Mouse (Mus musculus) testis, adult 2 months (tissue): ENCODE results near the gene Tpx2. TPM values are rescaled to one million over a fixed set of nuclear protein-coding genes. Genes with fewer than 3 reads are reported as not detected.
A peak's percentile ranks its signal among the peaks of the same experiment; 100 is the strongest.

Source experiments
- H3K27ac ChIP-seq: fragments of 200-500 bp; 2 replicates; pipeline ENCODE4 v1.5.1; 2012; ENCODE audit warnings: low read depth, low read length; ENCODE audit not compliant: control insufficient read depth, insufficient read depth
- H3K27me3 ChIP-seq: fragments of 200-500 bp; 2 replicates; pipeline ENCODE4 v1.6.1; 2012; ENCODE audit warnings: mild to moderate bottlenecking, low read length, moderate library complexity; ENCODE audit not compliant: control insufficient read depth, insufficient read depth
- H3K36me3 ChIP-seq: fragments of 200-500 bp; 2 replicates; pipeline ENCODE4 v1.6.1; 2012; ENCODE audit warnings: mild to moderate bottlenecking, low read length; ENCODE audit not compliant: control insufficient read depth, insufficient read depth
- H3K4me1 ChIP-seq: fragments of 200-500 bp; 2 replicates; pipeline ENCODE4 v1.6.1; 2012; ENCODE audit warnings: low read length; ENCODE audit not compliant: control insufficient read depth, insufficient read depth
- H3K4me3 ChIP-seq: fragments of 200-500 bp; 2 replicates; pipeline ENCODE4 v1.5.1; 2012; ENCODE audit warnings: low read depth, mild to moderate bottlenecking, low read length, moderate library complexity, mixed read lengths; ENCODE audit not compliant: control insufficient read depth
- CTCF ChIP-seq: fragments of 200-500 bp; IDR thresholded peaks from 2 replicates; pipeline ENCODE4 v1.5.1; 2012; ENCODE audit warnings: low read depth, mild to moderate bottlenecking, inconsistent platforms, low read length, moderate library complexity; ENCODE audit not compliant: control insufficient read depth, insufficient read depth, insufficient replicate concordance
- POLR2A ChIP-seq: fragments of 200-500 bp; IDR thresholded peaks from 2 replicates; pipeline ENCODE4 v1.6.1; 2012; ENCODE audit warnings: low read depth, mild to moderate bottlenecking, inconsistent platforms, low read length, moderate library complexity; ENCODE audit not compliant: control insufficient read depth
- polyA plus RNA-seq: library from polyadenylated mRNA; depleted of rRNA; stranded (reverse); fragments of >200 nt; gene quantifications from 2 replicates; pipeline ENCODE4 v1.2.3, GENCODE M21; 2012

The Tpx2 gene
- polyA plus RNA-seq, 1 experiment = 9.0 TPM

GRCm38 (mm10) chr2:152827321-152828010, 20.3 kb upstream of the Tpx2 start:
- TF ChIP-seq CTCF = no peak
- no peak for TF ChIP-seq POLR2A
- Histone ChIP-seq H3K27me3 (no peaks in the 10 kb centered on the region), H3K4me1 (peaks cover 10% of the 10 kb centered on the region), H3K36me3 (peaks cover 1% of the 10 kb centered on the region), H3K27ac (no peak overlapping the region), H3K4me3 (peak overlapping the region; percentile 76)

- no peak for TF ChIP-seq CTCF
- TF ChIP-seq POLR2A = no peak
- H3K4me1 ChIP-seq = peaks cover 10% of the 10 kb centered on the region
- H3K27ac ChIP-seq = peak overlapping the region; percentile 33; the same call in 1 of the 2 replicates
- peaks cover 1% of the 10 kb centered on the region for H3K36me3 ChIP-seq
- no peaks in the 10 kb centered on the region for H3K27me3 ChIP-seq
- peak overlapping the region; percentile 76 for H3K4me3 ChIP-seq
Measured at GRCm38 (mm10) chr2:152828011-152828370, 19.8 kb upstream of the Tpx2 start.

GRCm38 (mm10) chr2:152828532-152828931, 19.2 kb upstream of the Tpx2 start:
- H3K27ac ChIP-seq = peak overlapping the region; percentile 33
- peaks cover 10% of the 10 kb centered on the region for H3K4me1 ChIP-seq
- peaks cover 1% of the 10 kb centered on the region for H3K36me3 ChIP-seq
- H3K4me3 ChIP-seq = peak overlapping the region; percentile 76
- no peaks in the 10 kb centered on the region for H3K27me3 ChIP-seq
- TF ChIP-seq POLR2A = no peak
- no peak for TF ChIP-seq CTCF

GRCm38 (mm10) chr2:152829367-152829881, 18.3 kb upstream of the Tpx2 start:
- TF ChIP-seq POLR2A (no peak), CTCF (no peak)
- H3K4me1 ChIP-seq = peaks cover 10% of the 10 kb centered on the region
- peak overlapping the region; percentile 97 for H3K4me3 ChIP-seq
- peaks cover 1% of the 10 kb centered on the region for H3K36me3 ChIP-seq
- peak overlapping the region; percentile 83; the same call in 1 of the 2 replicates for H3K27ac ChIP-seq
- H3K27me3 ChIP-seq = no peaks in the 10 kb centered on the region

GRCm38 (mm10) chr2:152830021-152830921, 17.5 kb upstream of the Tpx2 start:
- H3K27me3 ChIP-seq = no peaks in the 10 kb centered on the region
- peak overlapping the region; percentile 97 for H3K4me3 ChIP-seq
- H3K27ac ChIP-seq = peak overlapping the region; percentile 83
- TF ChIP-seq CTCF (no peak; the same call in 1 of the 2 replicates), POLR2A (peak; percentile 63)
- peaks cover 1% of the 10 kb centered on the region for H3K36me3 ChIP-seq
- H3K4me1 ChIP-seq = peaks cover 7% of the 10 kb centered on the region

GRCm38 (mm10) chr2:152831019-152831878, 16.5 kb upstream of the Tpx2 start, which contains the start of gene Bcl2l1:
Gene Bcl2l1 (minus strand): TSS chr2:152831728.
- H3K4me1 ChIP-seq = peaks cover 7% of the 10 kb centered on the region
- TF ChIP-seq POLR2A = peak; percentile 60; the same call in 1 of the 2 replicates
- peak; percentile 99 for TF ChIP-seq CTCF

More at GRCm38 (mm10) chr2:152831019-152831878, 16.5 kb upstream of the Tpx2 start, which contains the start of gene Bcl2l1:
- peak within 1 kb of the TSS; percentile 83 for H3K27ac ChIP-seq
- peak within 1 kb of the TSS; percentile 97 for H3K4me3 ChIP-seq
- no peaks in the 10 kb centered on the region for H3K27me3 ChIP-seq
- peaks cover 1% of the 10 kb centered on the region for H3K36me3 ChIP-seq
